In the genomic region with DNA sequence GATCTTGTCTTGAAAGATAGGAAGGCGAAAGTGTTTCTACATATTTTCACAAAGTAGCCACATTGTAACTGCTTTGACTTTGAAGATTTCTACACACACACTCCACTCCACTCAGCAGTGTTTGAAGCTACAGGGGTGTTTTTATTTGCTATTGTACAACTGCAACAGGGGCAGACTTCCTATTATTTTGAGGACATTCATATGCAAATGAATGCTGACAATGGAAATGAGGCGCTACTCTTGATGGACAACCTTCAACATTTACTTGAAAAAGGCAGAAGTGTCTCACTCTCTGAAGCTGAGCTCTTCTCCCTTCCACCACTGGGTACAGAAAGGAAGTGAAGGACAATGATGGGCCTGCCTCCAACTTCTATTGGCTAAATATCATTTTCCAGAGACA, we compare ENCODE assay signal across 29 mouse cellular contexts.
DNase-seq lines count a peak whose midpoint lies in the region; ATAC-seq and TF ChIP-seq lines count a peak whose summit lies in the region.
"Had no signal": no experiment of that assay in that cellular context is flagged by ENCODE, and none has a peak within 500 bp of the region (broad histone marks: within the 10 kb centered on the region; RNA-seq: fewer than 3 reads in every experiment).

No protein-coding gene starts in this region.

- in situ Hi-C loops in ES-E14 (cut with MboI; ENCODE audit: low sequenced_read_pairs in 2 of 2, unreplicated experiment in 2 of 2), result no loop called here

- DNase-seq in ES-E14 (ENCODE audit: low read depth, low spot score), result peak; percentile 65
- DNase-seq in ZHBTc4 (ENCODE audit: low read depth, low spot score), result peak; percentile 89
- no peak for DNase-seq in adrenal gland, postnatal 36 days
- no peak for DNase-seq in heart, adult 18-20 months
- DNase-seq: adrenal gland, adult 2 months; adrenal gland, postnatal 14 days; cerebellum, adult 11-12 months; cerebellum, adult 8-10 months; cerebellum, postnatal 10 days; cerebellum, postnatal 36 days; embryo, embryonic 11 days; forebrain, postnatal 0 days; gastrocnemius, adult 2 months; gastrocnemius, postnatal 14 days; heart, adult 11 months; heart, postnatal 10 days; heart, postnatal 36 days had no signal

- no peak overlapping the region for H3K9ac ChIP-seq in midbrain, embryonic 13.5 days (replicated peaks)
- no peak overlapping the region for H3K9ac ChIP-seq in midbrain, embryonic 16.5 days (ENCODE audit: low read depth, low read length)
- no peak overlapping the region for H3K9ac ChIP-seq in ES-E14 (ENCODE audit: insufficient read depth, low read depth, low read length, poor library complexity, severe bottlenecking)
- H3K9ac ChIP-seq: embryonic facial prominence, embryonic 13.5 days; forebrain, embryonic 13.5 days; forebrain, postnatal 0 days; heart, embryonic 12.5 days; heart, embryonic 15.5 days; hindbrain, embryonic 15.5 days had no signal

- H3K27ac ChIP-seq in midbrain, embryonic 13.5 days, result peak overlapping the region; percentile 9; the same call in 1 of the 2 replicates
- no peak overlapping the region for H3K27ac ChIP-seq in midbrain, embryonic 16.5 days (ENCODE audit: low read length)
- no peak overlapping the region for H3K27ac ChIP-seq in ES-E14 (ENCODE audit: insufficient read depth, low read depth, low read length, poor library complexity, severe bottlenecking)
- H3K27ac ChIP-seq: embryonic facial prominence, embryonic 10.5 days; embryonic facial prominence, embryonic 13.5 days; forebrain, embryonic 13.5 days; gastrocnemius, adult 2 months; heart, embryonic 15.5 days; hindbrain, embryonic 15.5 days had no signal

- ATAC-seq in midbrain, embryonic 13.5 days, result no peak
- ATAC-seq in midbrain, embryonic 16.5 days, result no peak
- ATAC-seq: CD4-positive, CD25-positive, alpha-beta regulatory T cell, adult 4 months; forebrain, postnatal 0 days; intestine, postnatal 0 days had no signal

- no peak overlapping the region for H3K4me3 ChIP-seq in midbrain, embryonic 13.5 days (replicated peaks)
- no peak overlapping the region for H3K4me3 ChIP-seq in midbrain, embryonic 16.5 days (ENCODE audit: low read depth, low read length)
- no peak overlapping the region for H3K4me3 ChIP-seq in ES-E14 (ENCODE audit: insufficient read depth in 1 of 2, low read depth in 1 of 2, low read length in 2 of 2, poor library complexity in 1 of 2, severe bottlenecking in 1 of 2)
- H3K4me3 ChIP-seq: embryonic facial prominence, embryonic 10.5 days; embryonic facial prominence, embryonic 13.5 days; erythroblast, embryonic 14.5 days; forebrain, embryonic 13.5 days; gastrocnemius, adult 2 months; heart, embryonic 12.5 days; heart, embryonic 15.5 days; hindbrain, embryonic 10.5 days; hindbrain, embryonic 15.5 days had no signal

- no peak overlapping the region for H3K4me2 ChIP-seq in midbrain, embryonic 13.5 days (replicated peaks)
- no peak overlapping the region for H3K4me2 ChIP-seq in midbrain, embryonic 16.5 days (ENCODE audit: low read length)
- H3K4me2 ChIP-seq: embryonic facial prominence, embryonic 13.5 days; forebrain, embryonic 13.5 days; heart, embryonic 12.5 days; heart, embryonic 15.5 days; hindbrain, embryonic 15.5 days had no signal

- H3K9me3 ChIP-seq in midbrain, embryonic 13.5 days, result no peaks in the 10 kb centered on the region
- no peaks in the 10 kb centered on the region for H3K9me3 ChIP-seq in midbrain, embryonic 16.5 days (replicated peaks; ENCODE audit: control insufficient read depth, low read length, poor library complexity, severe bottlenecking)
- H3K9me3 ChIP-seq in ES-E14 (ENCODE audit: control insufficient read depth, insufficient read depth, low read depth, low read length), result no peaks in the 10 kb centered on the region
- H3K9me3 ChIP-seq: embryonic facial prominence, embryonic 10.5 days; embryonic facial prominence, embryonic 13.5 days; forebrain, embryonic 13.5 days; heart, embryonic 12.5 days; heart, embryonic 15.5 days; hindbrain, embryonic 10.5 days; hindbrain, embryonic 15.5 days had no signal

- 16% methylated on average over 2 of the region's 2 CpGs for WGBS in midbrain, embryonic 13.5 days
- 28% methylated on average over 2 of the region's 2 CpGs for WGBS in midbrain, embryonic 16.5 days

- H3K36me3 ChIP-seq in midbrain, embryonic 13.5 days, result no peaks in the 10 kb centered on the region
- H3K36me3 ChIP-seq in midbrain, embryonic 16.5 days (ENCODE audit: control insufficient read depth, insufficient read depth, low read length), result no peaks in the 10 kb centered on the region
- H3K36me3 ChIP-seq in ES-E14 (ENCODE audit: control insufficient read depth, insufficient read depth, low read length, poor library complexity, severe bottlenecking), result no peaks in the 10 kb centered on the region
- H3K36me3 ChIP-seq: embryonic facial prominence, embryonic 10.5 days; embryonic facial prominence, embryonic 13.5 days; heart, embryonic 12.5 days; heart, embryonic 15.5 days; hindbrain, embryonic 10.5 days; hindbrain, embryonic 15.5 days had no signal

- peaks cover 38% of the 10 kb centered on the region for H3K4me1 ChIP-seq in midbrain, embryonic 13.5 days (replicated peaks)
- H3K4me1 ChIP-seq in midbrain, embryonic 16.5 days (ENCODE audit: control insufficient read depth, insufficient read depth, low read length), result peaks cover 20% of the 10 kb centered on the region
- peaks cover 20% of the 10 kb centered on the region in 2 experiments for H3K4me1 ChIP-seq in ES-E14 (ENCODE audit: control insufficient read depth in 2 of 2, insufficient read depth in 2 of 2, low read length in 2 of 2, poor library complexity in 1 of 2)

- H3K27me3 ChIP-seq in midbrain, embryonic 13.5 days, result peaks cover 11% of the 10 kb centered on the region
- H3K27me3 ChIP-seq in midbrain, embryonic 16.5 days (ENCODE audit: control insufficient read depth, insufficient read depth, low read depth, low read length), result no peaks in the 10 kb centered on the region
- H3K27me3 ChIP-seq: embryonic facial prominence, embryonic 13.5 days; heart, embryonic 15.5 days had no signal

TF ChIP-seq in ES-E14, 5 proteins besides CTCF, POLR2A, EP300 and RAD21:
- TF ChIP-seq HCFC1 (IDR thresholded peaks at IDR 0.05; ENCODE audit: borderline replicate concordance, insufficient read depth, low read length) (no peak), ZNF384 (IDR thresholded peaks at IDR 0.05; ENCODE audit: low read depth, low read length) (no peak), CHD2 (IDR thresholded peaks at IDR 0.05; ENCODE audit: low read depth, low read length) (0 out of 2 replicates have a peak, but pooled peaks have one; percentile 24), ZC3H11A (IDR thresholded peaks at IDR 0.05; ENCODE audit: borderline replicate concordance, low read depth, low read length) (no peak), MAFK (IDR thresholded peaks at IDR 0.05; ENCODE audit: insufficient read depth, low read depth, low read length) (peak; percentile 26; the same call in 1 of the 2 replicates)

Comparison
In these comparisons a context has a peak if more than half of its experiments do, and no peak if none do; other contexts are left out.
1. DNase-seq: peak in ES-E14 (single experiment) and ZHBTc4 (single experiment); none in adrenal gland, postnatal 36 days (0 of 2) and heart, adult 18-20 months (0 of 2).